Mouse (Mus musculus) kidney, postnatal 10 days (tissue): ENCODE results near the gene Mvp.

Experiments used
- DNase-seq: peaks from one replicate; pipeline ENCODE4 v3.0.0; 2021; ENCODE audit warnings: mixed read lengths

Gene Mvp

DNA sequence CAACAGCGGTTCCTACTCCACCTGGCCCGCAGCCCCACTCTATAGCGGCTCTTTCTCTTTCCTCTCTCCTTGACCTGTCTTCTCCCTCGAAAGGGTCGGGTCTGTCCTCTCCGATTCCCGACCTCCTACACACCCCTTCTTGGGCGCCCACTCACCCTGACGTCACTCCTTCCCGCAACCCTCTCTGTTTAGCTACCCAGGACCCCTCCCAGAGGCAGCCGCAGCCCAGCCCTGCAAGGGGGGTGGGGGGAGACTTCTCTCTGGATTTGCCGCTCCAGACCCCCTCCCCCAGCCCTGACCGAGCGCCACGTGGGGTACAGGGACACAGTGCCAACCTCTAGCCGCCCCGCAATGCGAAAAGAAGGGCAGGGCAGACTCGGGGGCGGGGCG lies 65.0 kb downstream of the Mvp start, which contains the start of gene Asphd1:
Asphd1 (minus strand) TSS at position 180 of the 390 bp plus-strand sequence.
- DNase-seq = no peak

DNA sequence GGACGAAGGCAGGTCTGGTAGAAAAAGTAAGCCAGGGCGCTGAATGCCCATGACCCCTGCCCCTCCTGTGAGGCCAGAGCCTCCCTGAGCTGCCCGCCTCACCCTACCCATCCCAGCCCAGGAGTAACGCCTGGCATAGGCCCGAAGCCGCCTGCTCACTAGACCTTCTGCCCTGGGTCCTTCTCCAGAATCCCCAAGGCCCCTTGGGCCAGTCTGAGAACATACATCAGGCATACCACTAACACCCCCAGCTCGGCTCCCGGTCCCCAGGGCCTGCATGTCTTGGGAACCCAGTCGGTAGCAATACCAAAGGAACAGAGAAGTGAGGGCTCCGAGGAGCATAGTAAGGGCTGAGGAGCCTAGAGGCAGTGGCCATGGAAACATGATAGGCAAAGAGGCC lies 65.8 kb downstream of the Mvp start:
- no peak for DNase-seq

DNA sequence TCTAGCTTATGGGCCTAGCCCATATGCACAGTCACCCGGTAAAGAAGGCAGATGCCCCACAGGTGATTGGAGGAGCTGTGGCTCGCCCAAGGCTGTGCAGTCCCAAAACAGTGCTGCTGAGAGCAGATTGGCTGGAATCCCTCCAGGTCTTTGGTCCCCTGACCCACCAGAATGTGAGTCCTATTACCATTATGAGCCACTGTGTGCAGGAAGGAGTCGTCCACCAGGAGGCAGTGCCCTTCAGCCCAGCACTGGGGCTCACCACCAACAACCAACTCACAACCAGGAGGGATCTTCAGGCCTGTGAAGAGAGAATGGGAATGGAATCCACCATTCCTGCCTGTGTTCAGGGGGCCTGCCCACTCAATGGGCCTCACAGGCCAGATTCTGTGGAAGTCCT lies 67.9 kb downstream of the Mvp start:
- DNase-seq = peak; percentile 69

DNA sequence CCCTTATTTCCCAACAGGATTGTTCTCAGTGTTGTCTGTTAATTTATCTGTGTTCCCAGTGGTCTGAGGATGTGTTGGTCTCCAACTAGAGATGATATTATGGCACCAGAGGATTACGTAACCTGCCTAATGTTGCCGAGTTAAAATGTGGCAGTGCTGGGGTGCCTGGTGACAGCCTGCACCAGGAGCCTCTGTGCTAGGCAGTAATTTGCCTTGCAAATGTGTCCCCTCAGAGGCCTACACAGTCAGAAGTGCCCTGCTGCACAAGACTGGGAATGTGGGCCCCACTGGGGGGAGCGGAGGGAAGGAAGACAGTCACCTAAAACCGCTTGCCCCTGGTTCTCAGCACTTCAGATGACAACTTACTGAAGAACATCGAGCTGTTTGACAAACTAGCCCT lies 72.6 kb downstream of the Mvp start:
- DNase-seq = no peak

DNA sequence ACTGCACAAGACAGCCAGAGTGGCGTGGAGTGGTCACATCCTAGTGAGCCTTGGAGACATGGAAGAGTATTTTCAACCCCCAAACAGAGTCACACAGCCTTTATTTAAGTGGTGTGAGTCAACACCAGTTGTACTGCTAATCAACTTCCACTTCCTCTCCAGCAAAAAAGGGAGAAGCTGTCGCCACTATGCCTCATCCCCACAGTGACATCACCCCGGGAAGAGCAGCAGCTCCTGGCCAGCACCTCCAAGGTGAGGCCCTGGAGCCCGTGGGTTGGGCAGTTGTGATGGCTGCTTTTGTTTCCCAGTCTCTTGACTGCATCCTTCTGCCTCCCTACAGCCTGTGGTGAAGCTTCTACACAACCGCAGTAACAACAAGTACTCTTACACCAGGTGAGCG lies 73.2 kb downstream of the Mvp start:
- DNase-seq = no peak
